Mouse (Mus musculus): ENCODE results near the gene Tmem179.

Gene Tmem179

DNA sequence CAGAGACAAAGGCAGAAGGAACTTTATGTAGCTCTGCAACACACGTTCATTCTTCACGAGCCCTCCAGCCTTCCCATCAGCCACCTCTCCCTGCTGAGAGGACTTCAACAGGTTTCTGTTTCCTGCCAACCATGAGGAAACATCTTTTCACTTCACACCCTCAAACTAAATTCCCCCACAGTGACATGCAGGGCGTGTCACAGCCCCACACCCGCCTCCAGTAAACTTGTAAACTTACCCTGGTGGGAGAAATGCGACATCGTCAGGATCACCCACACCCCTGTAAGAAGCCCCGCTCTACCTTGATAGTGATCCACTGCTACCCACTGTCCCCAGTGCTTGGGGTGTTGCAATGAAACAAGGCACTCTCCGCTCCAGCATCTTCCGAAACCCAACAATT is 21.8 kb upstream of the Tmem179 start:
- no peak for DNase-seq (ENCODE audit: low spot score)

- no peak for DNase-seq (ENCODE audit: low spot score)
Measured at GRCm38 (mm10) chr12:112537233-112537632, 20.7 kb upstream of the Tmem179 start.

DNA sequence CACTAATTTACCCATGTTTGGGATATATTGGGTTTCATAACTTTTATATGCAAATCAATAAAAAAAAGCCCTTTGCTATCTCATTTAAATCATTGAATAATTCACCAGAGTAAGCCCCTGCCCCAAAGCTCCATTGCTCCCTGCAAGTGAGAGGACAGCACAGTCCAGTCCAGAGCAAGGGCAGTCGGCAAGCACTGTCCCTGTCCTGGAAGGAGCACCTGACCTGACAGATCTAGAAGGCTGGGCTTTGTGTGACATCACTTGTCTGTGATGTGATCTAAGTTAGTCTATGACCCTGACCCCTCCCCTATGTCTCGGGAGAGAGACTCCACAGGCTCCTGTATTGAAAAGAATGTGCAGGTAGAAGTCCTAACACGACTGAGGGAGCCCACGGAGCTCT is 17.2 kb upstream of the Tmem179 start:
- no peak for DNase-seq (ENCODE audit: low spot score)

- DNase-seq (ENCODE audit: low spot score) = no peak
Measured at GRCm38 (mm10) chr12:112518105-112518504, 1.6 kb upstream of the Tmem179 start.

- DNase-seq (ENCODE audit: low spot score) = no peak
Measured at GRCm38 (mm10) chr12:112514897-112515296, 1.6 kb downstream of the Tmem179 start.

DNA sequence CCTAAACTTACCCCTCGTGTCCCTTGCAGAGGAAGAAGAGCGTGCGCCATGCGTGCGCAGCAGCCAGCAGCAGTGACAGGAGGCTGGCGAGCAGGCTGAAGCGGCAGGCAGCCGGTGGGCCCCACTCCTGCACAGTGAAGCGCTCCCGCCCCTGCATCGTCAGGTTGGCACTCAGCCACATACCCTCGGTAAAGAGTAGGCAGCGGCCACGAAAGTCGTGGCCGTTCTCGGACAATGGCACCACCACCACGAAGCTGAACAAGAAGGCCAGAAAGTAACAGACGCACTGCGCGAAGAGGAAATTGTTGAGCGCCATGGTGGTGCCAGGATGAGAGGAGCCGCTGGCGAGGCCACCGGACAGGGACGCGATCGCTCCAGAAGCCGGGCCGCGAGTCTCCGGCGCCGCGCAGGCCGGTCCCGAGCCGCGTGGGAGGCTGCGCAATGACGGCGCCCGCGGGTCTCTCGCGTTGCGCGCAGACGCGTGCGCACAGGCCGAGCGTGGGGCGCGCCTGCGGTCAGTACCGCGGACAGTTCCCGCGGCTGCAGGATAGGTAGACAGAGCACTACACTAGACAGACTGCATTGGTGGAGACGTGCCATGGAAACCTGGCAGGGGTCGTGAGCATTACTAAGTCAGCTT is 5.7 kb downstream of the Tmem179 start:
- DNase-seq (ENCODE audit: low spot score) = peak; percentile 26

DNA sequence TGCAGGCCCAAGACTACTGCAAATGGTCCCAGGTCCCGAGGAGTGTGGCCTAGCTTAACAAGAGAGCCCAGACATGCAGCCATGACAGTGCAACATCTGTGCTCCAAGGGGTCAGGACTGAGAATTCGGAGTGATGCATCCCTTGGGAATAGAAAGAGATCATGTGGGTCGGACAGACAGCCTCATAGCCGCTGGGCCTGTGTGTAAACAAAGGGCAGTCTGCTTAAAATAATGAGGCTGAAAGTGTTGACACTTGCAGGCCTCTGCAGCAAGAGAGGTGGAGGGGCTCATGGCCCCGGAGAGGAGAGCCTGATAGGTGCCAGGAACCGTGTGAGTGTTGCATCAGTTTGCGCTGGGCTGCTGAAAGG is 6.2 kb downstream of the Tmem179 start:
- DNase-seq (ENCODE audit: low spot score) = no peak

GRCm38 (mm10) chr12:112507984-112508383 is 8.6 kb downstream of the Tmem179 start:
- no peak for DNase-seq (ENCODE audit: low spot score)

GRCm38 (mm10) chr12:112507264-112507663 is 9.3 kb downstream of the Tmem179 start:
- no peak for DNase-seq (ENCODE audit: low spot score)

- DNase-seq (ENCODE audit: low spot score) = no peak
Measured at GRCm38 (mm10) chr12:112506267-112506666, 10.3 kb downstream of the Tmem179 start.

DNA sequence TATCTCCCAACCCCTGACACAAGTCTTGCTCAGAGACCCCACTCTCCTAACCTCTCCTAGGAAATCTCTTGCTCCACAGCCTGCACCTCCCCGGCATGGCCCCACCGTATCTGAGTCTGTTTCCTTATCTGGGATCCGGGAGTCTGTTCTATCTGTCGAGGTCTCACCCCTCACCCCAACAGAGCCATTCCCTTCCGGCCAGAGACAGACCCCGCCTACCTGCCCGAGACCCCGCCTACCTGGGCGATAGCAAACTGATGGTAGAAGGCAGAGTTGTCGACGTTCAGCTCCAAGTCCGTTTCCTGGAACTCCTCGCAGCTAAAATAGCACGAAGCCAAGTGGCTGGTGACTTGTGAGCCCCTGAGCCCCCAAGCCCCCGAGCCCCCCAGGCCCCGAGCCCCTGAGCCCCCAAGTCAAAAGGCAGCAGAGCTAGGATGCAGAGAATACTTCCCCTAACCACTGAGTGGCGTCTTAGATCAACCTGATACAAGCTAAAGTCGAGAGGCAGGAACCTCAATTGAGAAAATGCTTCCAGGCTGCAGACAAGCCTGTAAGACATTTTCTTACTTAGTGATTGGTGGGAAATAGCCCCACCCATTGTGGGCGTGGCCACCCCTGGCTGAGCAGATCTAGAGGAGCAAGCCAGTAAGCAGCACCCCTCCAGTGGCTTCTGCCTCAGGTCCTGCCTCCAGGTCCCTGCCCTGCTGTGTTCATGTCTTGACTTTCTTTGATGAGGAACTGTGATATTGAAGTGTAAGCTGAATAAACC is 13.4 kb downstream of the Tmem179 start:
- DNase-seq (ENCODE audit: low spot score) = peak; percentile 47

DNA sequence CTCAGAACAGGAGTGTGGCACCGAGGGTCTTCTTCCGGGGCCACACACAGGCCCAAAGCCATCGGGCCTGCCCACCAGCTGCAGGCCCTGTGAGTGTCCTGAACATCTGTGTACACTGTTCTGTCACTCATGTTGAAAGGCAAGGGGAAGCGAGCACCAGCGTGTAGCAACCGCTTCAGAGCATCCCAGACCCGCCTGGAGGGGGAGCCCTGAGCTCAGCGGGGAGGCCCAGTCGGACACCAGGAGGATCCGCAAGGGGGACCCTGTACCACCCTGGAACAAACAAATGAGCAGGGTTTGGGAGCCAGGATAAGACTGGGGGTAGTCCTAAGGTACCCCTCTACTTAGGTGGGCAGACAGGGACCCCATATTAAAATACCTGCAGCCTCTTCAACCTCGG is 17.9 kb downstream of the Tmem179 start:
- no peak for DNase-seq (ENCODE audit: low spot score)

DNA sequence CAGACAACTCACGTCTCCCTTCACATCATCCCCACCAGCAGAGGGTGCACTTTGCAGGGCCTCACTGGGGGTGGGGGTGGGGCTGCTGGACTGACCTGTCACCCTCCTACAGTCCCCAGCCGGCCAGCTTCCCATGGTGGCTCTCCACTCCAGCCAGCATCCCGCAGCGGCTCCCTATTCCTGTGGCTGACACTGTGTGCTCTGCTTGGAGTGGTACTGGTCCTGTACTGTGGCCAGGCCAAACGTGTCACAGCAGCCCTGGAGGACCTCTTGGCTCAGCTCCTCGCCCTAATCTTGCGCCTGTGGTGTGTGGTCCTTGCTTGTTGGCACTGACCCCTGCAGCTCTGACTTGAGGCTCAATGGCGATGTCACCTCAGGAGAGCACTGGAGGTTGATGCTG is 18.8 kb downstream of the Tmem179 start:
- DNase-seq (ENCODE audit: low spot score) = no peak

DNA sequence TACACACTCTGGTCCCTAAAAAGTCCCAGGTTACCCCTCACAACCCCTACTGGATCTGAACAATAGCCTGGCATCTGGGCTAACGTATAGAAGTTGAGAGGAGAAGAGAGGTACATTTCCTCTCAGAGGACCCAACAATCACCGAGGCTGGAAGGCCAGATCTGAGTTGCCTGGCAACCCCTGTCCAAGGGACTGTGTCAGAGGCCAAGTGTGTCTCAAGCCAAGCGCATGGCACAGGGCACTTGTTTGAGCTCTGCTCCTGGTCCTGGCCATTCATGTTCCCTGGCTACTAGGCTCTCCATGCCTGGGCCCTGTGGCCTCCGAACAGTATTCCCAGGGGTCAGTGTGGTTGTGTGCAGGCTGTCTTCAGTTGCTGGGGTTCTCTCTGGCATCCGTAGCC is 20.4 kb downstream of the Tmem179 start:
- DNase-seq (ENCODE audit: low spot score) = no peak

GRCm38 (mm10) chr12:112490444-112490939 is 26.1 kb downstream of the Tmem179 start:
- peak; percentile 59 for DNase-seq (ENCODE audit: low spot score)

DNA sequence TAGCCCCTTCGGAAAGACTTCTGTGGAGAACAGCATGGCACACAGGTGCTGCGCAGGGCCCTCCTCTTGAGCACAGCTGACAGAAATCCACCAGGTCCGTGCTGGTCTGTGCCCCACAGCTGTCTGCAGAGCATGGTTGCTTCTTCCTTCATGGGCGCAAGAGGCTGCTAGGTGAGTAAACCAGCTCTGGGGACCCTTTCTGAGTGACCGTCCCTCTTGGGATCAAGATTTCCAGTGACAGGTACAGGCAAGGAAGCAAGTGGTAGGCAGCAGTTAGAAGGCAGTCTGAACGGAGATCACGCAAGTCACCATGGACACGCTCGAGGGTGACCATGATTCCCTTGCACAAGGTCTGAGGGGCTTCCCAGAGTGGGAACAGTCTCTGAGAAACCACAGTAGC is 27.0 kb downstream of the Tmem179 start:
- DNase-seq (ENCODE audit: low spot score) = no peak

DNA sequence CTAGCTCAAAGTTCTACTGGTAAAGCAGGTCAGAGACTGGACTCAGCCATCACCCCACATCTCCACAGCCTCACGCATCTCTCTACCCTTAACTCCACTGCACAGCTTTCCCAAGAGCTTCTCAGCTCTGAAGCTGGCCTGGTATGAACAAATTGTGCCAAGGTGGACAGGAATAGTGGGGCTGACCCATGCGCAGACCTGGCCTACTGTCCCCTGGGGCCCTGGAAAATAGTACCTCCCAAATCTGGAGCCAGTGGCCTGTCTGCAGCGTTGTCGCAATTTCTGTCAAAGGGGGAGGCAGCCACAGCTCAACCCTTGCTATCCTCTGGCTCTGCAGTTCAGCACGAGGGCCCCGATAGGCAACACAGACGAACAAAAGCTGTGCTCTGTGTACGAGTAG is 27.4 kb downstream of the Tmem179 start, which contains the start of gene A530016L24Rik:
Gene A530016L24Rik (plus strand): TSS at position 315 of the 400 bp plus-strand sequence.
- no peak for DNase-seq (ENCODE audit: low spot score)

- peak; percentile 59 for DNase-seq (ENCODE audit: low spot score)
Measured at GRCm38 (mm10) chr12:112473777-112474176, 42.8 kb downstream of the Tmem179 start.

DNA sequence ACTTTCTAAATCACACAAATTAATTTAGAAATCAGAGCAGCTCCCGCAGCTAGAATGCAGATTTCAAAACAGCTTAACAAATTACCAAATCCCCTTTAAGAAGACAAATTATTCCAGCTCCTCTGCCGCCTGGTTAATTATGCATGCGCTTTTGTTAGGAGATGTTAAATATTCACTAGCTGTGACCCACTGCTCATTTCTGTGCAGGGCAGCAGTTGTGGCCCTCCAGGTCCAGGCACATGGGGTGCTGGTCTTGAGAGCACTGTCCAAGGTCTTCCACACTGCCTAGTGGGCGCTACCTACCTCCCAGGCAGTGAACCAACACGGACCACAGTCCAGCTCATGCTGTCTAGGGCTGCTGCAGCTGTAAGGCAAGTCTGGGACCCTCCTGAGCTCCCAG is 46.3 kb downstream of the Tmem179 start:
- no peak for DNase-seq (ENCODE audit: low spot score)

DNA sequence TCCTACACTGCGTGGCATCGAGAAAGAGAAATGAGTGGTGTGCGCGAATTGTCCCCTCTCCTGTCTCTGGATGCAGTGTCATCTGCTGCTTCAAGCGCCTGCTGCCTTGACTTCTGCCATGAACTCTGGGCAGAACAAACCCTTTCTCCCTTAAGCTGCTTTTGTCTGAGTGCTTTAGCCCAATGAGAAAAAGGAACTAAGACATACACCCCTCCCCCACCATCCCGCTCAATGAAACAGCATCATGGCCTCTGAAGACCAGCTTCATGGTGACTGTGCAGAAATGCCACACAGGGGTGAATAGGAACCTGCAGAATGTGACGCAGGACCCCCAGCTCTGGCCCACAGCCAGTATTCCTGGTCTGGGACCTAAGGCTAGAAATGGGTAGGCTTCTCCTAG is 47.2 kb downstream of the Tmem179 start:
- no peak for DNase-seq (ENCODE audit: low spot score)

DNA sequence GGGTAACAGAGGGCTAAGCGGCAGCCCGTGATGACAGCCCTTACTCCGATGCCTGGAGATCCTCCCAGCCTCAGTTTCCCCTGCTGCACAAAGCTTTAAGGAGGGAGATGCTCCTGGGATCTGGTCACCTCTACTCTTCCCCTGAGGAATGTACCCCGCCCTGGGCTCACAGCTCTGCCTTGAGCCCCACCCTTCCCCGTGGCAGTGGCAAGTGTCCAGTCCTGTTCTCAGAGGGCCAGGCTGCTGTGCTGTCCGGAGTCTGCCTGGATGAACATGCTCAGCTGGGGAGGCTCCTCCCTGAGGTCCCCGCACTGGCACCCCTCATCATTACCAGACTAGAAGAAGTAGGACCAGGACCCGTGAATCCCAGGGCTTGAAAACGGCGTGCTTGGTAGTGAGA is 49.2 kb downstream of the Tmem179 start:
- DNase-seq (ENCODE audit: low spot score) = no peak

- DNase-seq (ENCODE audit: low spot score) = no peak
Measured at GRCm38 (mm10) chr12:112465928-112466327, 50.6 kb downstream of the Tmem179 start.

DNA sequence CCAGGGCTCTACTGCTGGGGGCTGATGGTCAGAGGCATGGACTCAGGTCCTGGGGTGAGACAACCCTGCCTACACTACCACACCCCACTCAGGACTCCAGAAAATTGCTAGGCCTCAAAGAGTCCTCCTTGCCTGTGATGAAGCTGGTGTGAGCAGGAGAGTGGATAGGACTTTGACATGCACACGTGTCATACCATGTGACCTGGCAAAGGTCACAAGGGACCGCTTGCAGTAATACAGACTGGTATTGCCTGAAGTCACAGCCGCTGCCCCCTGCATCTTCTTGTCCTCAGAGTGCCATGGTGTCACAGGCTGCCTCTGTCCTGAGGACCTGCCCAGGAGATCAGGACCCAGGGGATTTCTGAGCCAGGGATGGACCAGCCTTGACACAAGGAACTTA is 52.0 kb downstream of the Tmem179 start:
- DNase-seq (ENCODE audit: low spot score) = no peak

Data from yolk sac, embryonic 10.5 days (tissue).